Mouse (Mus musculus) forebrain, embryonic 16.5 days (tissue): ENCODE data around the gene Agpat1. TPM values are rescaled to one million over a fixed set of nuclear protein-coding genes. Genes with fewer than 3 reads are reported as not detected.

Source experiments
- ATAC-seq: fragments of 200-750 bp; cut with Nextera tagmentation; 2 replicates; pipeline ENCODE4 v1.8.0; 2017; ENCODE audit warnings: mild to moderate bottlenecking, moderate library complexity
- H3K27ac ChIP-seq: fragments of 300-500 bp; sonication (generic); 2 replicates; pipeline ENCODE4 v1.5.1; 2014; ENCODE audit warnings: low read length, control low read depth
- H3K27me3 ChIP-seq: fragments of 300-500 bp; sonication (generic); replicated peaks from 2 replicates; pipeline ENCODE4 v1.6.1; 2014; ENCODE audit warnings: low read length; ENCODE audit not compliant: control insufficient read depth, insufficient read depth
- H3K36me3 ChIP-seq: fragments of 300-500 bp; sonication (generic); 2 replicates; pipeline ENCODE4 v1.6.1; 2014; ENCODE audit not compliant: control insufficient read depth, insufficient read depth
- H3K4me1 ChIP-seq: fragments of 300-500 bp; sonication (generic); replicated peaks from 2 replicates; pipeline ENCODE4 v1.6.1; 2014; ENCODE audit warnings: low read length; ENCODE audit not compliant: control insufficient read depth, insufficient read depth
- H3K4me2 ChIP-seq: fragments of 300-500 bp; sonication (generic); 2 replicates; pipeline ENCODE4 v1.6.1; 2014; ENCODE audit warnings: mild to moderate bottlenecking, low read length, control low read depth
- H3K4me3 ChIP-seq: fragments of 300-500 bp; sonication (generic); replicated peaks from 2 replicates; pipeline ENCODE4 v1.5.1; 2014; ENCODE audit warnings: mild to moderate bottlenecking, low read length, control low read depth
- H3K9ac ChIP-seq: fragments of 300-500 bp; sonication (generic); replicated peaks from 2 replicates; pipeline ENCODE4 v1.6.1; 2014; ENCODE audit warnings: low read depth, low read length, control low read depth
- H3K9me3 ChIP-seq: fragments of 300-500 bp; sonication (generic); 2 replicates; pipeline ENCODE4 v1.6.1; 2016; ENCODE audit warnings: low read length; ENCODE audit not compliant: control insufficient read depth
- WGBS: fragments of 180-500 bp; shearing (Covaris S2); extraction: QIAGEN DNeasy Blood & Tissue Kit; methylation state at CpG from one replicate; pipeline ENCODE4 v1.1.7; 2014; 5-methylcytosine and 5-hydroxymethylcytosine counted together
- polyA plus RNA-seq: library from polyadenylated mRNA; unstranded; fragments of >200 nt; fragmentation: Nextera tagmentation; extraction: Ambion mirVana; gene quantifications from 2 replicates; pipeline ENCODE4 v1.2.1, GENCODE M21; 2015

Agpat1 gene
- polyA plus RNA-seq, 1 experiment from 2014 or later = 104 TPM

GRCm38 (mm10) chr17:34589681-34590101, 14.4 kb upstream of the Agpat1 start, which contains the start of gene Gpsm3:
Gpsm3 (plus strand) TSS chr17:34589806.
- WGBS = 51% methylated on average over 7 of the region's 7 CpGs
- peaks cover 50% of the 10 kb centered on the region for H3K4me1 ChIP-seq
- no peak within 1 kb of the TSS for H3K4me2 ChIP-seq
- no peak for ATAC-seq
- no peak within 1 kb of the TSS for H3K4me3 ChIP-seq
- no peak within 1 kb of the TSS for H3K27ac ChIP-seq
- no peaks in the 10 kb centered on the region for H3K27me3 ChIP-seq
- H3K36me3 ChIP-seq = no peaks in the 10 kb centered on the region
- no peaks in the 10 kb centered on the region for H3K9me3 ChIP-seq
- no peak within 1 kb of the TSS for H3K9ac ChIP-seq

- Histone ChIP-seq H3K36me3 (0 out of 2 replicates have a peak, but pooled peaks cover 1% of the 10 kb centered on the region), H3K9me3 (no peaks in the 10 kb centered on the region), H3K27me3 (no peaks in the 10 kb centered on the region), H3K27ac (no peak overlapping the region; the same call in 1 of the 2 replicates), H3K4me3 (no peak overlapping the region), H3K4me1 (peaks cover 53% of the 10 kb centered on the region), H3K4me2 (no peak overlapping the region), H3K9ac (no peak overlapping the region)
- WGBS = 72% methylated on average over 15 of the region's 15 CpGs
- ATAC-seq = no peak
Measured at GRCm38 (mm10) chr17:34590154-34590987, 13.7 kb upstream of the Agpat1 start.

GRCm38 (mm10) chr17:34591029-34591993, 12.8 kb upstream of the Agpat1 start, which contains the start of gene Pbx2:
Pbx2 (plus strand) TSS chr17:34591266.
- WGBS = 2% methylated on average over 21 of the region's 21 CpGs
- peak within 1 kb of the TSS; percentile 96 for H3K27ac ChIP-seq
- H3K9me3 ChIP-seq = no peaks in the 10 kb centered on the region
- peaks cover 44% of the 10 kb centered on the region for H3K4me1 ChIP-seq
- peak within 1 kb of the TSS; percentile 81 for H3K4me3 ChIP-seq
- ATAC-seq = peak; percentile 2
- peak within 1 kb of the TSS; percentile 67 for H3K4me2 ChIP-seq
- H3K36me3 ChIP-seq = 0 out of 2 replicates have a peak, but pooled peaks cover 3% of the 10 kb centered on the region
- H3K9ac ChIP-seq = peak within 1 kb of the TSS; percentile 98
- H3K27me3 ChIP-seq = no peaks in the 10 kb centered on the region

- H3K9me3 ChIP-seq = no peaks in the 10 kb centered on the region
- H3K36me3 ChIP-seq = 0 out of 2 replicates have a peak, but pooled peaks cover 3% of the 10 kb centered on the region
- under 1% methylated on average over 22 of the region's 35 CpGs for WGBS
- ATAC-seq = peak; percentile 29
- peak overlapping the region; percentile 98 for H3K9ac ChIP-seq
- peak overlapping the region; percentile 96 for H3K27ac ChIP-seq
- H3K27me3 ChIP-seq = no peaks in the 10 kb centered on the region
- H3K4me3 ChIP-seq = peak overlapping the region; percentile 81
- peaks cover 42% of the 10 kb centered on the region for H3K4me1 ChIP-seq
- peak overlapping the region; percentile 67 for H3K4me2 ChIP-seq
Measured at GRCm38 (mm10) chr17:34591994-34592375, 12.1 kb upstream of the Agpat1 start.

GRCm38 (mm10) chr17:34592581-34593549, 11.2 kb upstream of the Agpat1 start:
- peak overlapping the region; percentile 81 for H3K4me3 ChIP-seq
- H3K27me3 ChIP-seq = no peaks in the 10 kb centered on the region
- H3K4me1 ChIP-seq = peaks cover 41% of the 10 kb centered on the region
- WGBS = under 1% methylated on average over 30 of the region's 32 CpGs
- H3K27ac ChIP-seq = peak overlapping the region; percentile 96
- H3K9ac ChIP-seq = peak overlapping the region; percentile 98
- peak overlapping the region; percentile 67 for H3K4me2 ChIP-seq
- H3K9me3 ChIP-seq = no peaks in the 10 kb centered on the region
- ATAC-seq = peak; percentile 13
- 0 out of 2 replicates have a peak, but pooled peaks cover 3% of the 10 kb centered on the region for H3K36me3 ChIP-seq

- Histone ChIP-seq H3K9ac (peak overlapping the region; percentile 98), H3K4me1 (peaks cover 35% of the 10 kb centered on the region), H3K9me3 (no peaks in the 10 kb centered on the region), H3K27me3 (no peaks in the 10 kb centered on the region), H3K4me3 (peak overlapping the region; percentile 81), H3K4me2 (peak overlapping the region; percentile 67), H3K36me3 (0 out of 2 replicates have a peak, but pooled peaks cover 3% of the 10 kb centered on the region), H3K27ac (peak overlapping the region; percentile 96)
- WGBS = 45% methylated on average over 32 of the region's 34 CpGs
- ATAC-seq = no peak
Measured at GRCm38 (mm10) chr17:34593752-34594525, 10.1 kb upstream of the Agpat1 start.

GRCm38 (mm10) chr17:34596098-34596497, 8.0 kb upstream of the Agpat1 start:
- Histone ChIP-seq H3K27ac (no peak overlapping the region), H3K4me1 (peaks cover 30% of the 10 kb centered on the region), H3K4me3 (no peak overlapping the region), H3K9me3 (no peaks in the 10 kb centered on the region), H3K36me3 (peaks cover 10% of the 10 kb centered on the region), H3K9ac (no peak overlapping the region), H3K4me2 (no peak overlapping the region), H3K27me3 (no peaks in the 10 kb centered on the region)
- ATAC-seq = no peak
- WGBS = 76% methylated on average over 8 of the region's 8 CpGs
